Mouse (Mus musculus) kidney, adult 2 months (tissue): ENCODE data around the gene Porcn. TPM values are rescaled to one million over a fixed set of nuclear protein-coding genes. Genes with fewer than 3 reads are reported as not detected.

Experiments
- DNase-seq: peaks from one replicate; pipeline ENCODE4 v3.0.0; 2021
- H3K27ac ChIP-seq: fragments of 200-500 bp; 2 replicates; pipeline ENCODE4 v1.5.1; 2012; ENCODE audit warnings: low read depth, low read length, control low read depth, inconsistent platforms; ENCODE audit not compliant: insufficient read depth
- H3K27me3 ChIP-seq: fragments of 200-500 bp; replicated peaks from 2 replicates; pipeline ENCODE4 v1.6.1; 2012; ENCODE audit warnings: mild to moderate bottlenecking, moderate library complexity, low read length, inconsistent platforms; ENCODE audit not compliant: control insufficient read depth, insufficient read depth
- H3K36me3 ChIP-seq: fragments of 200-500 bp; 2 replicates; pipeline ENCODE4 v1.6.1; 2012; ENCODE audit warnings: mild to moderate bottlenecking, moderate library complexity, low read length, inconsistent platforms; ENCODE audit not compliant: control insufficient read depth, insufficient read depth
- H3K4me1 ChIP-seq: fragments of 200-500 bp; 2 replicates; pipeline ENCODE4 v1.6.1; 2011; ENCODE audit warnings: low read length; ENCODE audit not compliant: control insufficient read depth, insufficient read depth
- H3K4me3 ChIP-seq: fragments of 200-500 bp; 2 replicates; pipeline ENCODE4 v1.5.1; 2011; ENCODE audit warnings: mild to moderate bottlenecking, low read depth, low read length, control low read depth; ENCODE audit not compliant: insufficient read depth
- CTCF ChIP-seq: fragments of 200-500 bp; conservative IDR thresholded peaks from 2 replicates; pipeline ENCODE4 v1.5.1; 2011; ENCODE audit warnings: low read depth, mild to moderate bottlenecking, control low read depth, low read length, moderate library complexity, mixed read lengths; ENCODE audit not compliant: insufficient read depth, insufficient read length
- POLR2A ChIP-seq: fragments of 200-500 bp; IDR thresholded peaks from one replicate; pipeline ENCODE4 v1.6.1; 2011; ENCODE audit warnings: low read depth, low read length, control low read depth
- WGBS: fragments of 180-500 bp; shearing (Covaris S2); methylation state at CpG from one replicate; pipeline ENCODE4 v1.1.7; 2018; 5-methylcytosine and 5-hydroxymethylcytosine counted together
- polyA plus RNA-seq: library from polyadenylated mRNA; depleted of rRNA; stranded (reverse); fragments of >200 nt; gene quantifications from 2 replicates; pipeline ENCODE4 v1.2.3, GENCODE M21; 2012

Porcn gene
- polyA plus RNA-seq, 1 experiment, result 20.7 TPM

- no peak overlapping the region for H3K27ac ChIP-seq
- no peaks in the 10 kb centered on the region for H3K27me3 ChIP-seq
- H3K4me1 ChIP-seq, result no peaks in the 10 kb centered on the region
- no peaks in the 10 kb centered on the region for H3K36me3 ChIP-seq
- peak; percentile 2 for DNase-seq
- 96% methylated on average over 2 of the region's 2 CpGs for whole genome bisulfite sequencing
- H3K4me3 ChIP-seq, result no peak overlapping the region
- no peak for TF ChIP-seq POLR2A
- TF ChIP-seq CTCF, result no peak
These were observed 41.4 kb upstream of the Porcn start for GRCm38 (mm10) chrX:8247680-8248079.

- WGBS, result 88% methylated on average over 13 of the region's 13 CpGs
- no peak overlapping the region for H3K27ac ChIP-seq
- DNase-seq, result no peak
- TF ChIP-seq POLR2A (no peak), CTCF (no peak)
- H3K36me3 ChIP-seq, result peaks cover 1% of the 10 kb centered on the region; the same call in 1 of the 2 replicates
- no peaks in the 10 kb centered on the region for H3K27me3 ChIP-seq
- H3K4me3 ChIP-seq, result no peak overlapping the region
- no peaks in the 10 kb centered on the region for H3K4me1 ChIP-seq
These were observed 32.6 kb upstream of the Porcn start for GRCm38 (mm10) chrX:8238804-8239395.

- Histone ChIP-seq H3K27me3 (no peaks in the 10 kb centered on the region), H3K36me3 (peaks cover 1% of the 10 kb centered on the region; the same call in 1 of the 2 replicates), H3K27ac (no peak overlapping the region), H3K4me1 (no peaks in the 10 kb centered on the region), H3K4me3 (no peak overlapping the region)
- no peak for TF ChIP-seq POLR2A
- no peak for TF ChIP-seq CTCF
- DNase-seq, result no peak
- 81% methylated on average over 2 of the region's 2 CpGs for WGBS
These were observed 30.4 kb upstream of the Porcn start for GRCm38 (mm10) chrX:8236704-8237103.

GRCm38 (mm10) chrX:8233602-8234001 lies 27.3 kb upstream of the Porcn start:
- Histone ChIP-seq H3K4me1 (no peaks in the 10 kb centered on the region), H3K27me3 (no peaks in the 10 kb centered on the region), H3K27ac (no peak overlapping the region), H3K4me3 (no peak overlapping the region), H3K36me3 (no peaks in the 10 kb centered on the region)
- no peak for DNase-seq
- no peak for TF ChIP-seq POLR2A
- no peak for TF ChIP-seq CTCF
- 90% methylated on average over 3 of the region's 3 CpGs for WGBS

GRCm38 (mm10) chrX:8230272-8230671 lies 23.9 kb upstream of the Porcn start:
- Histone ChIP-seq H3K4me1 (no peaks in the 10 kb centered on the region), H3K27me3 (no peaks in the 10 kb centered on the region), H3K36me3 (no peaks in the 10 kb centered on the region), H3K27ac (no peak overlapping the region), H3K4me3 (no peak overlapping the region)
- DNase-seq, result no peak
- 85% methylated on average over 4 of the region's 4 CpGs for WGBS
- TF ChIP-seq POLR2A (no peak), CTCF (no peak)

GRCm38 (mm10) chrX:8223473-8223872 lies 17.1 kb upstream of the Porcn start:
- no peaks in the 10 kb centered on the region for H3K36me3 ChIP-seq
- DNase-seq, result no peak
- H3K4me3 ChIP-seq, result no peak overlapping the region
- no peaks in the 10 kb centered on the region for H3K4me1 ChIP-seq
- no peaks in the 10 kb centered on the region for H3K27me3 ChIP-seq
- H3K27ac ChIP-seq, result no peak overlapping the region
- TF ChIP-seq CTCF (no peak), POLR2A (no peak)
- 90% methylated on average over 7 of the region's 7 CpGs for WGBS

- H3K36me3 ChIP-seq, result no peaks in the 10 kb centered on the region
- no peaks in the 10 kb centered on the region for H3K27me3 ChIP-seq
- no peaks in the 10 kb centered on the region for H3K4me1 ChIP-seq
- H3K27ac ChIP-seq, result no peak overlapping the region
- WGBS, result 45% methylated on average over 7 of the region's 7 CpGs
- TF ChIP-seq POLR2A (no peak), CTCF (no peak)
- no peak for DNase-seq
- no peak overlapping the region for H3K4me3 ChIP-seq
These were observed 16.5 kb upstream of the Porcn start for GRCm38 (mm10) chrX:8222678-8223421.
